Mouse (Mus musculus): ENCODE results near the gene Mterf1a. TPM values are rescaled to one million over a fixed set of nuclear protein-coding genes. Genes with fewer than 3 reads are reported as not detected.

Mterf1a gene
- total RNA-seq (2023) = 15.6 TPM

DNA sequence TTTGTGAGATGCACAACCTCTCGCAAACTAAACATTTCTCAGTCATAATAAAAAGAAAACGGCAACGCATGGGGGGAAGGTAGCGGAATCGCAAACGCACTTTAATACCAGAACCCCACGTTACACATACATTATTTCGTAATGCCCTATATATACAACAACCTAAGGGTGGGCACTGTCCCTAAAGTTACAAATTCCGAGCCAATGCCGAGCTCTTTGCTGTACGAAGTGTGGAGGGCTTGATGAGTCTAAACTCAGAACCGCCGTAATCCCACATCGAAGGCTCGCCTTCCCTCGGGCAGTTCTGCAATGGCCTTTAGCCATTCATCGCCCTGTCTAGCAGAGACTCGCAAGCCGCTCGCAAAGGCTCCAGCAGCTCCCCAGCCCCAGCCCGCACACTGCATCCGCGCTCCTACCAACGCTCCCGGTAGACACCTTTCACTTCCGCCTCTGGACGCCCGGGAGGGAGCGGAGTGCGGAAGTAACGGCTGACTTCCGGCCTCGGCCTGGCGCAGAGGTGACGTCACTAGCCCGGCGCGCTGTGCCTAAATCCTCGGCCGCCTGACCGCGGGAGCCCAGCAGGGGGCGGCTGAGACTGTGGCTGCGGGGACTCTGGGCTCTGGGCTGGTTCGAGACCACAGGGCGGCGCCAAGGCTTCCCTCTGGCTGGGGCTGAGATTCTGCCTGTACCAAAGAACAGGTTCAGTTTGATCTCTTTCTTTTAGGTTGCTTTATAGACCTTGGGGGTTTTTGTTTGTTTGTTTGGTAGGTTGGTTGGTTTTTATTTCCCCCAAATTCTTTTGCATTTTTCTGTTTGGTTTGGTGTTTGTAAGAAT lies at the start of gene Mterf1a:
Gene Mterf1a (minus strand): TSS at position 475 of the 835 bp plus-strand sequence.

DNA sequence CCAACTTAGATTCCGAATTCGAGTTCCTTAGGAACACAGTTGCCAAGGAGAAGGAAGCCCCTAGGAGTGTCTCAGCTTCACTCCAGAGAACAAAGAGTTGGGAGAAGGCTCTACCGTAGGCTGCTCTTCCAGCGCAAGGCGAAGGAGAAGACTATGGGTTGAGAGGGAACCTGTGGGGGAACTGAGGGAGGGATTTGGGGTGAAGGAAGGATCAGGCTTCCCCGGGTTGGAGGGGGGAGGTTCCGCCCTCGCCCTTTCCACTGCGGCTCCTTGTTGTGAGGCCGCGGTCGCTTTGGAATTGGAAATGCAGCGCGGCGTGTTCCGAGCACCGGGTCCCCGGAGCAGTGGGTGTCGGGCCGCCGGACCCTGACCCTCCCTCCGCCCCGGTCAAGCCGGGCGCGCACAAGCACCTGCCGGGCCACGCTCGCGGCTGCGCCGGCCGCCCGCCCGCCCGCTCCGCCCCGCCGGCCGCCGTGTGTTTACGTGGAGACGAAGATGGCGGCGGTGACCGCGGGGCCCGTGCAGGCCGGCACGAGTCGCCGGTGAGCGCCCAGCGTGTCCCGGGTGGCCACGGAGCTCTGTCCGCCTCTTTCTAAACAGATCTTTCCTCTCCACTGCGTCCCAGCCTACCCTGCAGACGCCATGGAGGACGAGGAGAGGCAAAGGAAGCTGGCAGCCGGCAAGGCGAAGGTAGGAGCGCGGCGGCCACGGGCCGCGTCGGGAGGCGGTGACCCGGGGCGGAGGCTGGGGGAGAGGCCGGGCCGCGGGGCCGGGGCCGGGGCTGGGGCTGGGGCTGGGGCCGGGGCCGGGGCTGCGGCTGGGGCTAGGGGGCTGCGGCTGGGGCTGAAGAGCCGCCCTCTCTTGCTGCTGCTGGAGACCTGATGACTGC lies 34.3 kb upstream of the Mterf1a start, which contains the start of gene Akap9:
Gene Akap9 (plus strand): TSS at position 254 of the 889 bp plus-strand sequence.

DNA sequence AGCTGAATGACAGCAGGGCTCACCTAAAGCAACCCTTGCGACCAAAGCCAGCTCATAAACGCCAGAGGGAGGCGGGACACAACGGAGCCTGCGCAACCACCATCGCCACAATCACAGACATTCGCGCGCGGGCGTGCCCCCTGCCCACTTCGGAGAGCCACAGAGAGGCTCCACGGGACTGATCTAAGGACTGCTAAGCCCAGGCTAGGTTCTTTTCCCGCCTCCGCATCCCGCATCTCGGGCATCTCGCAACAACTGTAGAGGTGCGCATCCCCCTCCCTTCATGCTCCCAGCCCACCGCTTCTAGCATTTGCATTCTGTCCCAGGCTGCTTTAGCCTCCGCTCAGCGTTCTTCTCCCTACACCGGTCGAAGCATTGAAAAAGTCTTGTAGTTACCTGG lies 48.7 kb downstream of the Mterf1a start, which contains the start of gene Lrrd1:
Gene Lrrd1 (plus strand): TSS at position 148 of the 400 bp plus-strand sequence.

Other genes with a start within 250 kb of the Mterf1a start
- not detected for gene Tmbim7, start 242.8 kb downstream of the Mterf1a start, total RNA-seq (2023)
- gene Gatad1, start 236.7 kb downstream of the Mterf1a start, total RNA-seq (2023) = 48.0 TPM
- 100 TPM for gene Ankib1, start 91.0 kb downstream of the Mterf1a start, total RNA-seq (2023)
- gene Krit1, start 90.7 kb downstream of the Mterf1a start, total RNA-seq (2023) = 88.9 TPM
- gene Lrrd1, start 48.8 kb downstream of the Mterf1a start, total RNA-seq (2023) = not detected
- gene Akap9, start 34.1 kb upstream of the Mterf1a start, total RNA-seq (2023) = 95.8 TPM
- gene Cyp51, start 210.8 kb upstream of the Mterf1a start, total RNA-seq (2023) = 39.0 TPM